Mouse (Mus musculus) lung, postnatal 0 days (tissue): ENCODE data around the gene Kcnn4.
"Not testable (repeated sequence)": the region's sequence is repeated elsewhere in the genome, so short reads cannot be mapped to it uniquely, and the experiment has no call there.

Source experiments
- CTCF ChIP-seq: IDR thresholded peaks from 2 replicates; pipeline ENCODE4 v1.5.1; 2016; ENCODE audit warnings: antibody characterized with exemption, mild to moderate bottlenecking
- EP300 ChIP-seq: IDR thresholded peaks from 2 replicates; pipeline ENCODE4 v1.6.1; 2016; ENCODE audit warnings: antibody characterized with exemption, mild to moderate bottlenecking, control low read depth

DNA sequence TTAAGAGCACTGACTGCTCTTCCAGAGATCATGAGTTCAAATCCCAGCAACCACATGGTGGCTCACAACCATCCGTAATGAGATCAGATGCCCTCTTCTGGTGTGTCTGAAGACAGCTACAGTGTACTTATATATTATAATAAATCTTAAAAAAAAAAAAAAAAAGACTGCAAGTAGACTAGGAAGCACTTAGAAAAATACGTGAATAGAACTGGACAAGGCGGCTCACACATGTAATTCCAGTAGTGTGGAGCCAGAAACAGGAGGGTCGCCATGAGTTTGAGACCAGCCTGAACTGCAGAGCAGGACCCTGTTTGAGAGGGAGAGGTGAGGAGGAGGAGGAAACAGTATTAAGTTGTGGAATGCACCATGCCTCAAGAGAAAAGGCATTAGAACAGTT, 30.4 kb downstream of the Kcnn4 start:
- not testable (repeated sequence) for TF ChIP-seq CTCF, EP300
